Mouse (Mus musculus) forebrain, embryonic 13.5 days (tissue): Measurements from ENCODE around the gene Polr2b. TPM values are rescaled to one million over a fixed set of nuclear protein-coding genes. Genes with fewer than 3 reads are reported as not detected.

Experiments
- microRNA-seq: library from miRNA; unstranded; fragments of <30 nt; microRNA quantifications from one replicate; pipeline ENCODE4, GENCODE M21; 2016
- polyA plus RNA-seq: library from polyadenylated mRNA; unstranded; fragments of >200 nt; fragmentation: Nextera tagmentation; extraction: Ambion mirVana; gene quantifications from 2 replicates; pipeline ENCODE4 v1.2.1, GENCODE M21; 2015

Gene Polr2b
- polyA plus RNA-seq, 1 experiment from 2014 or later = 82.5 TPM

Small RNA genes lying within 50 kb of the gene (microRNA-seq; reads per million reads assigned to microRNA genes)
- not detected for gene Mir5098

Other genes starting within 250 kb of the Polr2b start
- 1.4 and 1.5 TPM in 2 replicates for gene Hopx, start 195.0 kb upstream of the Polr2b start, polyA plus RNA-seq
- gene Spink2, start 98.7 kb upstream of the Polr2b start, polyA plus RNA-seq = 0.94 and 1.4 TPM in 2 replicates
- 11.1 and 13.1 TPM in 2 replicates for gene Rest, start 44.7 kb upstream of the Polr2b start, polyA plus RNA-seq
- gene Noa1, start 63 bp upstream of the Polr2b start, polyA plus RNA-seq = 33.8 and 35.8 TPM in 2 replicates
- 44.2 and 47.9 TPM in 2 replicates for gene Igfbp7, start 97.9 kb downstream of the Polr2b start, polyA plus RNA-seq